Mouse (Mus musculus) liver, embryonic 16.5 days (tissue): ENCODE measurements around the gene Vcl. TPM values are rescaled to one million over a fixed set of nuclear protein-coding genes. Genes with fewer than 3 reads are reported as not detected.

Experiments used
- ATAC-seq: fragments of 200-750 bp; cut with Nextera tagmentation; 2 replicates; pipeline ENCODE4 v1.8.0; 2017; ENCODE audit warnings: low read depth, mild to moderate bottlenecking, moderate number of reproducible peaks, moderate library complexity
- H3K27ac ChIP-seq: fragments of 300-500 bp; sonication (generic); 2 replicates; pipeline ENCODE4 v1.5.1; 2014; ENCODE audit warnings: mild to moderate bottlenecking, low read length
- H3K27me3 ChIP-seq: fragments of 300-500 bp; sonication (generic); 2 replicates; pipeline ENCODE4 v1.6.1; 2014; ENCODE audit warnings: low read depth, low read length, mixed read lengths; ENCODE audit not compliant: control insufficient read depth, insufficient read depth
- H3K36me3 ChIP-seq: fragments of 300-500 bp; sonication (generic); 2 replicates; pipeline ENCODE4 v1.6.1; 2014; ENCODE audit warnings: mild to moderate bottlenecking; ENCODE audit not compliant: control insufficient read depth, insufficient read depth
- H3K4me1 ChIP-seq: fragments of 300-500 bp; sonication (generic); 2 replicates; pipeline ENCODE4 v1.6.1; 2014; ENCODE audit warnings: low read depth, low read length, mixed read lengths; ENCODE audit not compliant: control insufficient read depth
- H3K4me2 ChIP-seq: fragments of 300-500 bp; sonication (generic); 2 replicates; pipeline ENCODE4 v1.6.1; 2014; ENCODE audit warnings: low read depth, low read length, mixed read lengths
- H3K4me3 ChIP-seq: fragments of 300-500 bp; sonication (generic); 2 replicates; pipeline ENCODE4 v1.5.1; 2014; ENCODE audit warnings: low read depth, mild to moderate bottlenecking, low read length
- H3K9ac ChIP-seq: fragments of 300-500 bp; sonication (generic); 2 replicates; pipeline ENCODE4 v1.6.1; 2014; ENCODE audit warnings: low read depth, low read length
- H3K9me3 ChIP-seq: fragments of 300-500 bp; sonication (generic); replicated peaks from 2 replicates; pipeline ENCODE4 v1.6.1; 2016; ENCODE audit warnings: low read length; ENCODE audit not compliant: control insufficient read depth
- WGBS: fragments of 180-500 bp; shearing (Covaris S2); extraction: QIAGEN DNeasy Blood & Tissue Kit; methylation state at CpG from one replicate; pipeline ENCODE4 v1.1.7; 2014; ENCODE audit not compliant: insufficient replicate concordance; 5-methylcytosine and 5-hydroxymethylcytosine counted together
- polyA plus RNA-seq: library from polyadenylated mRNA; unstranded; fragments of >200 nt; fragmentation: Nextera tagmentation; extraction: Ambion mirVana; gene quantifications from 2 replicates; pipeline ENCODE4 v1.2.1, GENCODE M21; 2015

Gene Vcl
- polyA plus RNA-seq, 1 experiment from 2014 or later, result 19.9 TPM

DNA sequence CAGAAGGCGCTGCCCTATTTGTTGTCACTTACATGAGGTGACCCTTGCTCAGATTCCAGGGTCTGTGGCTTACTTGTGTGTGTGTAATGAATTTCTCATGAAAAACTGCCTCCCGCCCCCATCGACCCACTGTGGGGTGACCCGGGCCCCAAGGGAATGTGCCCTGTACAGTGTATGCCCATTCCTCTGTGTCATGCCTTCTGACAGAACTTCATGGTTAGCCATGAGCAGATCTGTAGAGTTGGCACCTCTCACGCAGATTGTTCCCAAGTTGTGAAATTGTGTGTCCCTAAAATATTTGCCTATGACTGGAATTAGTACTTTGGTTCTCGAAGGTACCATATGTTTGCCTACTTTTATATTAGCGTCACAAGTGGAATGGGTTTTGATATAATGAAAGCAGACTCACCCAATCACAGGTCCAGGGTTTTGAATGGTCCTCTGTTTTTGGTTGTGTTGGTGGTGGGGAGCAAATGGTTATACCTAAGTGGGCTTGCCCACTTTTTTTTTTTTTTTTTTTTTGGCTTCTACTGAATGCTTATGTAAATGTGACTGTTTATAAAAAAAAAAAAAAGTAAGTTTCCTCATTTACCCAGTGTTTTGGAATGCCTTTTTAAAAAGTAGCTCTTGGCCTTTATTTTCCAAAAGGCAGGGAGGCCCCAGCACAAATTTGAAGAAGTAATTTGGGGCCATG lies 147.4 kb downstream of the Vcl start:
- ATAC-seq, result peak; percentile 12

GRCm38 (mm10) chr14:21077939-21078338 lies 148.7 kb downstream of the Vcl start:
- no peak for ATAC-seq

More for the DNA sequence above, 147.4 kb downstream of the Vcl start:
- 26% methylated on average over 7 of the region's 7 CpGs for WGBS
- Histone ChIP-seq H3K27ac (peak overlapping the region; percentile 92), H3K4me3 (peak overlapping the region; percentile 84), H3K36me3 (no peaks in the 10 kb centered on the region), H3K27me3 (no peaks in the 10 kb centered on the region), H3K9me3 (no peaks in the 10 kb centered on the region), H3K9ac (peak overlapping the region; percentile 88), H3K4me2 (peak overlapping the region; percentile 90), H3K4me1 (peaks cover 45% of the 10 kb centered on the region)

DNA sequence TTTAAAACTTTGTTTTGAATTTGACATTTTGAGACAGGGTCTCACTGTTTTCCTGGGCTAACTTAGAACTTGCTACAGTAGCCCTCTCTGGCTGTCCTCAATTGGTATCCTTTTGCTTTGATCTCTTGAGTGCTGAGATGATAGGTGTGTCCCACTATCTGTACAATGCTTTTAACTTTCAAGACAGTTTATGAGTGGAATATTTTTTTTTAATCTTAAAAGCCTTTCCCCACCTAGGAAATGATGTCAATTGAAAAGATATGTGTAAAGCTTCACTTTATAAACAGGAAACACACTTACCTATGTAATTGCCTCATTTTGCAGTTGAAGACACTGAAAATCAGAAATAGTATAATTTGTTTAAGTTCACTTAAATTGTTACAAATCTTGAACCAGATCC lies 149.3 kb downstream of the Vcl start:
- no peaks in the 10 kb centered on the region for H3K9me3 ChIP-seq
- no peaks in the 10 kb centered on the region for H3K27me3 ChIP-seq
- peaks cover 41% of the 10 kb centered on the region for H3K4me1 ChIP-seq
- peak overlapping the region; percentile 48; the same call in 1 of the 2 replicates for H3K27ac ChIP-seq
- no peak overlapping the region for H3K4me3 ChIP-seq
- H3K36me3 ChIP-seq, result no peaks in the 10 kb centered on the region
- peak overlapping the region; percentile 41; the same call in 1 of the 2 replicates for H3K9ac ChIP-seq
- ATAC-seq, result no peak
- peak overlapping the region; percentile 90; the same call in 1 of the 2 replicates for H3K4me2 ChIP-seq

More at GRCm38 (mm10) chr14:21077939-21078338, 148.7 kb downstream of the Vcl start:
- Histone ChIP-seq H3K9ac (peak overlapping the region; percentile 56; the same call in 1 of the 2 replicates), H3K4me1 (peaks cover 45% of the 10 kb centered on the region), H3K9me3 (no peaks in the 10 kb centered on the region), H3K27me3 (no peaks in the 10 kb centered on the region), H3K27ac (peak overlapping the region; percentile 20; the same call in 1 of the 2 replicates), H3K36me3 (no peaks in the 10 kb centered on the region), H3K4me3 (peak overlapping the region; percentile 84), H3K4me2 (peak overlapping the region; percentile 90)
- 18% methylated on average over 4 of the region's 4 CpGs for WGBS

DNA sequence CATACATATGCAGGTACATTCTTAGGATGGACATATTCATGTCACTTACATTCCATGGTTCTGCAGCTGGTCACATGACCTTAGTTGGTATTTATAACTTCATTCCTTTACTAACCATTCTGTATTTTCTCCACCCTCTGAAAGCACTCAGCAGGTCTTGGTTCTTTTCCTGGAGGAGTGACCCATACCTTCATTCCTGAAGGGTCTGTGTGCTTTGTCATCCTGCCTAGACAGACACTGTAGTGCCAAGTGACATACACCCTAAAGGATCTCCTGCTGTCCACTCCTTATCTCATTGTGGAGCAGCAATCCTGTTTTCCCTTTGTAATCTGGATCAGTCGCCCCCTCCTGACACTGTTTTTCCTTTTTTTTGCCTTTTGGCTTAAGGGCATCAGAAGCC lies 153.6 kb downstream of the Vcl start:
- Histone ChIP-seq H3K36me3 (no peaks in the 10 kb centered on the region), H3K4me2 (no peak overlapping the region), H3K27me3 (no peaks in the 10 kb centered on the region), H3K9ac (no peak overlapping the region), H3K27ac (no peak overlapping the region), H3K9me3 (no peaks in the 10 kb centered on the region), H3K4me1 (peaks cover 28% of the 10 kb centered on the region), H3K4me3 (no peak overlapping the region)
- 33% methylated on average over 1 of the region's 1 CpGs for WGBS
- no peak for ATAC-seq

Other genes starting within 250 kb of the Vcl start
- gene Fut11, start 234.4 kb upstream of the Vcl start, polyA plus RNA-seq, result 5.0 and 5.4 TPM in 2 replicates
- 80.3 and 86.5 TPM in 2 replicates for gene Chchd1, start 226.4 kb upstream of the Vcl start, polyA plus RNA-seq
- 6.1 and 6.3 TPM in 2 replicates for gene Zswim8, start 221.8 kb upstream of the Vcl start, polyA plus RNA-seq
- gene Ndst2, start 194.8 kb upstream of the Vcl start, polyA plus RNA-seq, result 14.5 and 16.7 TPM in 2 replicates
- 4.1 and 5.2 TPM in 2 replicates for gene Camk2g, start 135.3 kb upstream of the Vcl start, polyA plus RNA-seq
- gene Plau, start 92.7 kb upstream of the Vcl start, polyA plus RNA-seq, result 0.91 and 1.2 TPM in 2 replicates
- gene Ap3m1, start 123.1 kb downstream of the Vcl start, polyA plus RNA-seq, result 31.6 and 33.4 TPM in 2 replicates
- 224 and 254 TPM in 2 replicates for gene Adk, start 123.2 kb downstream of the Vcl start, polyA plus RNA-seq